Comparison of ENCODE assay signal across 9 mouse cellular contexts in the genomic region with DNA sequence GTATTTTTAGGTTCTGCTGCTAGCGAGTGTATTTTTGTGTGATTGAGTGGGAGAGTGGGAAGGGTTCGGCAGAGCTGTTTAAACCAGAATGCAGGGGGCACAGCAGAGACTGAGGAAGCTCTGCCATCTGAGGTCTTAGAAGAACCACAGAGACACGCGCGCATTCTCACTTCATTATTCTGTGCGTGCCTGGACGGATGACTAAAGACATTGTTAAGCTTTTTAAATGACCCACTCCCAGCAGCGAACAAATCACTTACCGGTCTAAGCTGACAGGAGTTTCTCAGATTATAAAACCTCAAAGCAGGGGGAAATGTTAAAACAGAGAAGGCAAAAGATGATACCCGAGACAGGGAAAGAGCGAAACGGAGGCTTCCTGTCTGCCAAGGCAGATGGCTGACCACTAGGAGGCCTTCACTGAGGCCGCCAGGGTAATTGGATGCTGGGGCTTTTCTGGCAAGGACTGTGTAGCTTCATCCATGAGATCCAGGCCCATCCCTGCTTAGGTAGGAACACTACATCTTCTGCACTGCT.
DNase-seq lines count a peak whose midpoint lies in the region; ATAC-seq and TF ChIP-seq lines count a peak whose summit lies in the region.
"Had no signal": no experiment of that assay in that cellular context is flagged by ENCODE, and none has a peak within 500 bp of the region (broad histone marks: within the 10 kb centered on the region; RNA-seq: fewer than 3 reads in every experiment).

No protein-coding gene starts in this region.

- peak; percentile 73 for TF ChIP-seq CTCF in lung, embryonic 14.5 days (IDR thresholded peaks at IDR 0.05; ENCODE audit: low read depth)

- no peak overlapping the region for H3K27ac ChIP-seq in lung, embryonic 14.5 days (ENCODE audit: low read depth)
- 0 out of 2 replicates have a peak overlapping the region, but pooled peaks have one; percentile 26 for H3K27ac ChIP-seq in forebrain, embryonic 11.5 days (ENCODE audit: low read depth, low read length)
- no peak overlapping the region for H3K27ac ChIP-seq in hindbrain, embryonic 11.5 days (ENCODE audit: low read depth, low read length)
- peak overlapping the region; percentile 61; the same call in 1 of the 2 replicates for H3K27ac ChIP-seq in midbrain, embryonic 14.5 days (replicated peaks; ENCODE audit: low read depth, low read length)

- peak overlapping the region; percentile 20; the same call in 1 of the 2 replicates for H3K4me3 ChIP-seq in lung, embryonic 14.5 days (ENCODE audit: low read depth, low read length)
- no peak overlapping the region for H3K4me3 ChIP-seq in forebrain, embryonic 11.5 days (ENCODE audit: low read depth, low read length)
- H3K4me3 ChIP-seq in hindbrain, embryonic 11.5 days (ENCODE audit: low read depth, low read length): no peak overlapping the region
- H3K4me3 ChIP-seq in midbrain, embryonic 14.5 days (replicated peaks; ENCODE audit: low read depth, low read length): no peak overlapping the region

- H3K27me3 ChIP-seq in lung, embryonic 14.5 days (ENCODE audit: insufficient read depth, low read length): no peaks in the 10 kb centered on the region
- H3K27me3 ChIP-seq in forebrain, embryonic 11.5 days (ENCODE audit: control insufficient read depth, insufficient read depth, low read length): no peaks in the 10 kb centered on the region
- H3K27me3 ChIP-seq in hindbrain, embryonic 11.5 days (ENCODE audit: control insufficient read depth, insufficient read depth, low read length): no peaks in the 10 kb centered on the region
- H3K27me3 ChIP-seq in midbrain, embryonic 14.5 days (ENCODE audit: control insufficient read depth, insufficient read depth, low read length): no peaks in the 10 kb centered on the region

- H3K9ac ChIP-seq in lung, embryonic 14.5 days: no peak overlapping the region
- no peak overlapping the region for H3K9ac ChIP-seq in forebrain, embryonic 11.5 days (ENCODE audit: low read length)
- H3K9ac ChIP-seq in hindbrain, embryonic 11.5 days (ENCODE audit: low read depth, low read length): 0 out of 2 replicates have a peak overlapping the region, but pooled peaks have one; percentile 19
- 0 out of 2 replicates have a peak overlapping the region, but pooled peaks have one; percentile 13 for H3K9ac ChIP-seq in midbrain, embryonic 14.5 days (replicated peaks; ENCODE audit: low read length)

- ATAC-seq in lung, embryonic 14.5 days (ENCODE audit: insufficient read depth): peak; percentile 71; the same call in 1 of the 2 replicates
- 0 out of 2 replicates have a peak, but pooled peaks have one; percentile 33 for ATAC-seq in forebrain, embryonic 11.5 days (replicated peaks; ENCODE audit: low FRiP score)
- no peak for ATAC-seq in hindbrain, embryonic 11.5 days (ENCODE audit: low FRiP score)
- ATAC-seq in midbrain, embryonic 14.5 days (ENCODE audit: low FRiP score, low TSS enrichment): no peak
- ATAC-seq in activated CD4-positive, CD25-positive, alpha-beta regulatory T cell, adult 4 months: no peak
- ATAC-seq in monocyte, adult 5-6 weeks (replicated peaks; ENCODE audit: insufficient number of reproducible peaks, low FRiP score, low TSS enrichment, poor library complexity, severe bottlenecking): no peak
- ATAC-seq: Patski had no signal

- no peaks in the 10 kb centered on the region for H3K9me3 ChIP-seq in lung, embryonic 14.5 days (ENCODE audit: low read depth, low read length)
- no peaks in the 10 kb centered on the region; the same call in 1 of the 2 replicates for H3K9me3 ChIP-seq in forebrain, embryonic 11.5 days (ENCODE audit: control insufficient read depth, low read length)
- H3K9me3 ChIP-seq in hindbrain, embryonic 11.5 days (ENCODE audit: control insufficient read depth, low read length): no peaks in the 10 kb centered on the region
- H3K9me3 ChIP-seq in midbrain, embryonic 14.5 days (ENCODE audit: control insufficient read depth, low read length): no peaks in the 10 kb centered on the region

- DNase-seq in lung, embryonic 14.5 days: peak; percentile 79
- DNase-seq in lung, adult 18-20 months: no peak
- peak; percentile 64 for DNase-seq in forebrain, embryonic 11.5 days (ENCODE audit: low spot score)
- DNase-seq in hindbrain, embryonic 11.5 days (ENCODE audit: low spot score): peak; percentile 55
- DNase-seq in left cerebral cortex, adult 9 months (ENCODE audit: low spot score in 2 of 2): peak; percentile 76 to 78
- DNase-seq in midbrain, embryonic 14.5 days: peak; percentile 72

- H3K4me1 ChIP-seq in lung, embryonic 14.5 days (ENCODE audit: insufficient read depth): no peaks in the 10 kb centered on the region
- peaks cover 8% of the 10 kb centered on the region; the same call in 1 of the 2 replicates for H3K4me1 ChIP-seq in forebrain, embryonic 11.5 days (replicated peaks; ENCODE audit: control insufficient read depth, insufficient read depth, low read length)
- no peaks in the 10 kb centered on the region for H3K4me1 ChIP-seq in hindbrain, embryonic 11.5 days (replicated peaks; ENCODE audit: control insufficient read depth, insufficient read depth, low read length)
- H3K4me1 ChIP-seq in midbrain, embryonic 14.5 days (ENCODE audit: control insufficient read depth, insufficient read depth, low read length): peaks cover 8% of the 10 kb centered on the region; the same call in 1 of the 2 replicates

- H3K4me2 ChIP-seq in lung, embryonic 14.5 days: peak overlapping the region; percentile 50
- peak overlapping the region; percentile 38; the same call in 1 of the 2 replicates for H3K4me2 ChIP-seq in forebrain, embryonic 11.5 days (ENCODE audit: low read depth, low read length, severe bottlenecking)
- no peak overlapping the region for H3K4me2 ChIP-seq in hindbrain, embryonic 11.5 days (replicated peaks; ENCODE audit: low read depth, low read length)
- H3K4me2 ChIP-seq in midbrain, embryonic 14.5 days (ENCODE audit: low read length): peak overlapping the region; percentile 41

- no peaks in the 10 kb centered on the region for H3K36me3 ChIP-seq in lung, embryonic 14.5 days (ENCODE audit: insufficient read depth)
- no peaks in the 10 kb centered on the region for H3K36me3 ChIP-seq in forebrain, embryonic 11.5 days (ENCODE audit: control insufficient read depth, insufficient read depth, low read length)
- H3K36me3 ChIP-seq in hindbrain, embryonic 11.5 days (ENCODE audit: control insufficient read depth, insufficient read depth, low read length): no peaks in the 10 kb centered on the region
- H3K36me3 ChIP-seq in midbrain, embryonic 14.5 days (ENCODE audit: control insufficient read depth, insufficient read depth, low read length): no peaks in the 10 kb centered on the region

- 20% methylated on average over 13 of the region's 13 CpGs for WGBS in lung, embryonic 14.5 days
- 18% methylated on average over 13 of the region's 13 CpGs for WGBS in forebrain, embryonic 11.5 days
- WGBS in hindbrain, embryonic 11.5 days: 30% methylated on average over 13 of the region's 13 CpGs
- WGBS in midbrain, embryonic 14.5 days: 6% methylated on average over 13 of the region's 13 CpGs

Comparison
In these comparisons a context has a peak if more than half of its experiments do, and no peak if none do; other contexts are left out.
1. DNase-seq: peak in lung, embryonic 14.5 days (single experiment), forebrain, embryonic 11.5 days (single experiment), hindbrain, embryonic 11.5 days (single experiment), left cerebral cortex, adult 9 months (2 of 2) and midbrain, embryonic 14.5 days (single experiment); none in lung, adult 18-20 months (0 of 2).
2. ATAC-seq: peak in lung, embryonic 14.5 days (single experiment) and forebrain, embryonic 11.5 days (single experiment); none in hindbrain, embryonic 11.5 days (single experiment), midbrain, embryonic 14.5 days (single experiment), activated CD4-positive, CD25-positive, alpha-beta regulatory T cell, adult 4 months (single experiment) and monocyte, adult 5-6 weeks (single experiment).
3. H3K27ac ChIP-seq: peak in forebrain, embryonic 11.5 days (single experiment) and midbrain, embryonic 14.5 days (single experiment); none in lung, embryonic 14.5 days (single experiment) and hindbrain, embryonic 11.5 days (single experiment).
4. H3K9ac ChIP-seq: peak in hindbrain, embryonic 11.5 days (single experiment) and midbrain, embryonic 14.5 days (single experiment); none in lung, embryonic 14.5 days (single experiment) and forebrain, embryonic 11.5 days (single experiment).